Mouse (Mus musculus) neural tube, embryonic 12.5 days (tissue): ENCODE data around the gene Gm20388. TPM values are rescaled to one million over a fixed set of nuclear protein-coding genes. Genes with fewer than 3 reads are reported as not detected.

Experiments
- ATAC-seq: fragments of 200-750 bp; cut with Nextera tagmentation; 2 replicates; pipeline ENCODE4 v1.8.0; 2017; ENCODE audit warnings: low read depth, mild to moderate bottlenecking, moderate TSS enrichment, moderate library complexity; ENCODE audit not compliant: low FRiP score
- H3K27ac ChIP-seq: fragments of 300-500 bp; sonication (generic); 2 replicates; pipeline ENCODE4 v1.5.1; 2016
- H3K27me3 ChIP-seq: fragments of 300-500 bp; sonication (generic); replicated peaks from 2 replicates; pipeline ENCODE4 v1.6.1; 2016; ENCODE audit warnings: mild to moderate bottlenecking
- H3K36me3 ChIP-seq: fragments of 300-500 bp; sonication (generic); 2 replicates; pipeline ENCODE4 v1.6.1; 2016; ENCODE audit warnings: mild to moderate bottlenecking
- H3K4me1 ChIP-seq: fragments of 300-500 bp; sonication (generic); 2 replicates; pipeline ENCODE4 v1.6.1; 2016
- H3K4me2 ChIP-seq: fragments of 300-500 bp; sonication (generic); replicated peaks from 2 replicates; pipeline ENCODE4 v1.6.1; 2016; ENCODE audit warnings: mild to moderate bottlenecking
- H3K4me3 ChIP-seq: fragments of 300-500 bp; sonication (generic); 2 replicates; pipeline ENCODE4 v1.5.1; 2016
- H3K9ac ChIP-seq: fragments of 300-500 bp; sonication (generic); 2 replicates; pipeline ENCODE4 v1.6.1; 2016; ENCODE audit warnings: mild to moderate bottlenecking
- H3K9me3 ChIP-seq: fragments of 300-500 bp; sonication (generic); 2 replicates; pipeline ENCODE4 v1.6.1; 2016; ENCODE audit warnings: mild to moderate bottlenecking
- WGBS: fragments of 180-500 bp; shearing (Covaris S2); methylation state at CpG from one replicate; pipeline ENCODE4 v1.1.7; 2016; 5-methylcytosine and 5-hydroxymethylcytosine counted together
- polyA plus RNA-seq: library from polyadenylated mRNA; unstranded; fragments of >200 nt; fragmentation: Nextera tagmentation; extraction: Ambion mirVana; gene quantifications from 2 replicates; pipeline ENCODE4 v1.2.1, GENCODE M21; 2016

Gene Gm20388
- polyA plus RNA-seq, 1 experiment from 2014 or later: not detected

- no peak for ATAC-seq
- WGBS: 90% methylated on average over 12 of the region's 12 CpGs
- Histone ChIP-seq H3K36me3 (no peaks in the 10 kb centered on the region), H3K9me3 (no peaks in the 10 kb centered on the region), H3K4me2 (no peak overlapping the region), H3K27me3 (no peaks in the 10 kb centered on the region), H3K4me3 (no peak overlapping the region), H3K4me1 (peaks cover 23% of the 10 kb centered on the region), H3K27ac (no peak overlapping the region), H3K9ac (no peak overlapping the region)
These were observed 1863.2 kb downstream of the Gm20388 start for GRCm38 (mm10) chr8:121773876-121774275.

DNA sequence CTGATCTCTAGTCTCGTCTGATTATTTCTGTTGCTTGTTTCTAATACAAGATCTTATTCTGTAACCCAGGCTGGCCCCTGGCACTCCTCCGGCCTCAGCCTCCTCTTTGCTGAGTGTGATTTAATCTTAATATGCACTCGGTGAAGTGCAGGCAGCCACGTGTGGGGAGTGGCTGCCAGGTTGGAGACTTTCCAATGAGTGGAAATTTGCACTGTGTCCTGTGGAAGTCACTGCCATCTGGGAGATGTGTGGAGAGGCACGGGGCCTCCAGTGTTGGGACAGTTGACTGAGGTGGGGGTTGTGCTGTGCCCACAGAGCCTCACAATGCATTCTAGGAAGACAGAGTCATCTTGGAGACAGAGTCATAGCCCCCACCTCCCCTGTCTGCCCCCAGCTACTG, 1871.9 kb downstream of the Gm20388 start:
- Histone ChIP-seq H3K27me3 (no peaks in the 10 kb centered on the region), H3K4me2 (no peak overlapping the region), H3K4me1 (0 out of 2 replicates have a peak, but pooled peaks cover 4% of the 10 kb centered on the region), H3K9me3 (no peaks in the 10 kb centered on the region), H3K9ac (no peak overlapping the region), H3K36me3 (no peaks in the 10 kb centered on the region), H3K27ac (no peak overlapping the region), H3K4me3 (no peak overlapping the region)
- 77% methylated on average over 5 of the region's 5 CpGs for WGBS
- ATAC-seq: no peak

GRCm38 (mm10) chr8:121786542-121786941, 1875.9 kb downstream of the Gm20388 start:
- no peaks in the 10 kb centered on the region for H3K4me1 ChIP-seq
- 0 out of 2 replicates have a peak, but pooled peaks cover 1% of the 10 kb centered on the region for H3K36me3 ChIP-seq
- ATAC-seq: no peak
- no peak overlapping the region for H3K4me3 ChIP-seq
- H3K4me2 ChIP-seq: no peak overlapping the region
- H3K27me3 ChIP-seq: no peaks in the 10 kb centered on the region
- H3K9ac ChIP-seq: no peak overlapping the region
- no peak overlapping the region for H3K27ac ChIP-seq
- 68% methylated on average over 10 of the region's 10 CpGs for WGBS
- H3K9me3 ChIP-seq: no peaks in the 10 kb centered on the region

GRCm38 (mm10) chr8:121788786-121789185, 1878.1 kb downstream of the Gm20388 start:
- Histone ChIP-seq H3K27ac (no peak overlapping the region), H3K27me3 (no peaks in the 10 kb centered on the region), H3K9ac (no peak overlapping the region), H3K9me3 (no peaks in the 10 kb centered on the region), H3K36me3 (0 out of 2 replicates have a peak, but pooled peaks cover 12% of the 10 kb centered on the region), H3K4me3 (no peak overlapping the region), H3K4me1 (no peaks in the 10 kb centered on the region), H3K4me2 (no peak overlapping the region)
- no peak for ATAC-seq
- 89% methylated on average over 8 of the region's 8 CpGs for WGBS

DNA sequence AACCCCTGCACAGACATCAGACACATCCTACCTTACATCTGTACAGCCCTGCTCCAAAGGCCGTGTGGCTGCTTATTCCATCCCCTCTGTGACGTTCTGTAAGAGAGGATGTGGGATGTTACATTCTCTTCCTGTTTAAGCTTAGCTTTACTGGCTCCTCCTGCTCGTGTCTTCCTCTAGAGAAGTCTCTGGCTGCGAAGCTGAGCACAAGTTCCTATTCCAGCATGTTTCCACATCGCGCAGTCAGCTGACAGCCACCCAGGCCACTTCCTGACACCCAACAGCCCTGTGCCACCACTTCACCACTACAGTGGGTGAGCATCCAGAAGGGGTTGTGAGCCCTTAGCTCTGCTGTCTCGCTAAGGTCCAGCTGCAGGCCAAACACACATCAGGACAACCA, 1881.5 kb downstream of the Gm20388 start:
- H3K27me3 ChIP-seq: no peaks in the 10 kb centered on the region
- no peak overlapping the region for H3K27ac ChIP-seq
- 89% methylated on average over 7 of the region's 7 CpGs for WGBS
- H3K4me1 ChIP-seq: no peaks in the 10 kb centered on the region
- no peak overlapping the region for H3K4me3 ChIP-seq
- H3K9ac ChIP-seq: no peak overlapping the region
- no peak for ATAC-seq
- no peak overlapping the region for H3K4me2 ChIP-seq
- no peaks in the 10 kb centered on the region for H3K9me3 ChIP-seq
- peaks cover 36% of the 10 kb centered on the region for H3K36me3 ChIP-seq

- Histone ChIP-seq H3K9me3 (no peaks in the 10 kb centered on the region), H3K9ac (no peak overlapping the region), H3K27ac (no peak overlapping the region), H3K4me3 (no peak overlapping the region), H3K4me2 (no peak overlapping the region), H3K36me3 (peaks cover 40% of the 10 kb centered on the region), H3K27me3 (no peaks in the 10 kb centered on the region), H3K4me1 (no peaks in the 10 kb centered on the region)
- ATAC-seq: no peak
- WGBS: 76% methylated on average over 4 of the region's 4 CpGs
These were observed 1882.0 kb downstream of the Gm20388 start for GRCm38 (mm10) chr8:121792627-121793026.

- H3K36me3 ChIP-seq: peaks cover 56% of the 10 kb centered on the region
These were observed 1883.5 kb downstream of the Gm20388 start for GRCm38 (mm10) chr8:121794151-121794550.

GRCm38 (mm10) chr8:121795461-121795860, 1884.8 kb downstream of the Gm20388 start:
- no peak overlapping the region for H3K9ac ChIP-seq
- 93% methylated on average over 8 of the region's 8 CpGs for WGBS
- ATAC-seq: no peak
- H3K4me3 ChIP-seq: no peak overlapping the region
- no peak overlapping the region for H3K4me2 ChIP-seq
- H3K36me3 ChIP-seq: peaks cover 69% of the 10 kb centered on the region
- no peaks in the 10 kb centered on the region for H3K9me3 ChIP-seq
- no peak overlapping the region for H3K27ac ChIP-seq
- no peaks in the 10 kb centered on the region for H3K27me3 ChIP-seq
- H3K4me1 ChIP-seq: no peaks in the 10 kb centered on the region

More at GRCm38 (mm10) chr8:121794151-121794550, 1883.5 kb downstream of the Gm20388 start:
- no peak for ATAC-seq
- no peaks in the 10 kb centered on the region for H3K9me3 ChIP-seq
- no peak overlapping the region for H3K4me2 ChIP-seq
- no peak overlapping the region for H3K4me3 ChIP-seq
- no peaks in the 10 kb centered on the region for H3K27me3 ChIP-seq
- H3K4me1 ChIP-seq: no peaks in the 10 kb centered on the region
- no peak overlapping the region for H3K9ac ChIP-seq
- no peak overlapping the region for H3K27ac ChIP-seq
- 54% methylated on average over 3 of the region's 3 CpGs for WGBS

GRCm38 (mm10) chr8:121796406-121796805, 1885.8 kb downstream of the Gm20388 start:
- Histone ChIP-seq H3K4me3 (no peak overlapping the region), H3K27me3 (no peaks in the 10 kb centered on the region), H3K4me1 (no peaks in the 10 kb centered on the region), H3K9me3 (no peaks in the 10 kb centered on the region), H3K27ac (no peak overlapping the region), H3K4me2 (no peak overlapping the region), H3K36me3 (peaks cover 78% of the 10 kb centered on the region), H3K9ac (no peak overlapping the region)
- ATAC-seq: no peak
- 93% methylated on average over 11 of the region's 11 CpGs for WGBS

DNA sequence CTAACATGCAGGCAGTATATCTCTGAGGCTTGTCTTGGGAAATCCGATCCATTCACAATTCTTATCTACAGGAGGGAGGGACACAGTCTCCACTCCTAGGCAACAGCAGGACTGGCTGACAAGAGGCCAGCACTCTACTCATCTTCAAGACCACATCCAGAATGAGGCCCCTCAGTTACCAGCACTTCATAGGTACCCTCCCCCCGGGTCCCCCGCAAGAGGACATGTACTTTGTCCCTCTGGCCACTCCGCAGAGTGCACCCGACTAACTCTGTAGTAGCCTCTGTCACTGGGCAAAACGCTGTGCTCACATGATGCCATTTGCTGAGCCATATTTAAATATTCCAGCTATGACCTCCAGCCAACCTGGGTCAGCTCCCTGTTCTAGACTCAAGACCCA, 1887.8 kb downstream of the Gm20388 start:
- ATAC-seq: no peak
- WGBS: 93% methylated on average over 6 of the region's 6 CpGs
- no peak overlapping the region for H3K4me3 ChIP-seq
- H3K4me1 ChIP-seq: no peaks in the 10 kb centered on the region
- no peak overlapping the region for H3K4me2 ChIP-seq
- peaks cover 80% of the 10 kb centered on the region for H3K36me3 ChIP-seq
- H3K27me3 ChIP-seq: no peaks in the 10 kb centered on the region
- H3K9ac ChIP-seq: no peak overlapping the region
- no peaks in the 10 kb centered on the region for H3K9me3 ChIP-seq
- no peak overlapping the region for H3K27ac ChIP-seq

GRCm38 (mm10) chr8:121804829-121805228, 1894.2 kb downstream of the Gm20388 start:
- 95% methylated on average over 5 of the region's 5 CpGs for WGBS
- H3K36me3 ChIP-seq: peaks cover 57% of the 10 kb centered on the region

DNA sequence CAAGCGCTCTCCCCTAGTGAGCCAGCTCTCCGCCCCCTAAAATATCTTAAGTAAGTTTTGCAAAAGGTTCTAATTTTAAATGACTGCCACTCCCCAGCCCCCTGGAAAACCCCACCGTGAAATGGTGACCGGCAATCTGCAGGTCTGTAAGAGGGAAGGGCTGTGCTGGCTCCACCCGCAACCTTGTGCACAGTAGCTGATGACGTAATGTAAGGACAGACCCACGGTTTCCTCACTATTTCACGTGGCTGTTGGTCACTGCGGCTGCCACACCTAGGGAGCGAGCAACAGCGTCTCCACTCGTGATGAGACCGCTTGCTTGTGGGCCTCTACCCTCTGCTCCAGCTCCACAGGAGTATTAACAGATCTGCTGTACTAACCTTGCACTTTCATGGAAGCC, 1895.5 kb downstream of the Gm20388 start:
- H3K27ac ChIP-seq: no peak overlapping the region
- no peaks in the 10 kb centered on the region for H3K4me1 ChIP-seq
- H3K36me3 ChIP-seq: peaks cover 49% of the 10 kb centered on the region
- no peaks in the 10 kb centered on the region for H3K27me3 ChIP-seq
- H3K9me3 ChIP-seq: no peaks in the 10 kb centered on the region
- no peak overlapping the region for H3K4me2 ChIP-seq
- no peak overlapping the region for H3K4me3 ChIP-seq
- H3K9ac ChIP-seq: no peak overlapping the region
- no peak for ATAC-seq
- 92% methylated on average over 13 of the region's 13 CpGs for WGBS

More at GRCm38 (mm10) chr8:121804829-121805228, 1894.2 kb downstream of the Gm20388 start:
- Histone ChIP-seq H3K4me3 (no peak overlapping the region), H3K27me3 (no peaks in the 10 kb centered on the region), H3K9me3 (no peaks in the 10 kb centered on the region), H3K4me1 (no peaks in the 10 kb centered on the region), H3K9ac (no peak overlapping the region), H3K27ac (no peak overlapping the region), H3K4me2 (no peak overlapping the region)
- no peak for ATAC-seq

DNA sequence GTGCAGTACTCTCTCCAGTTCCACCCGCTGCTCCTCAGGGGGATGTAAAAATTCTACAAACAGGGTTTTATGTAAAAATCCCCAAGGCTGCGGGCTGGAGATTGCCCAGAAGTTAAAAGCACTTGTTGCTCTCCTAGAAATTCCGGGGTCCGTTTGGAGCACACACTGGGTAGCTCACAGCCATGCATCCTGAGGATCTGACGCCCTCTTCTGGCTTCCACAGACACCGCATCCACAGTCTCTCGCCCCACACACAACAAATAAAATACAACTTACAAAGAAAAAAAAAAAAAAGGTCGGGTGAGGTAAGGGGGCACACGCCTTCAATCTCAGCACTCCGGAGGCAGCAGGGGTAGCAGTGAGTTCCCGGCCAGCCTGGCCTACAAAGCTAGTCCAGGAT, 1897.4 kb downstream of the Gm20388 start:
- Histone ChIP-seq H3K9ac (no peak overlapping the region), H3K4me2 (no peak overlapping the region), H3K4me3 (no peak overlapping the region), H3K9me3 (no peaks in the 10 kb centered on the region), H3K36me3 (peaks cover 55% of the 10 kb centered on the region), H3K27me3 (no peaks in the 10 kb centered on the region), H3K27ac (no peak overlapping the region), H3K4me1 (no peaks in the 10 kb centered on the region)
- 80% methylated on average over 11 of the region's 11 CpGs for WGBS
- no peak for ATAC-seq
